Mouse (Mus musculus) cerebral cortex, adult 2 months (tissue): Measurements from ENCODE around the gene Eif3f.

ENCODE experiments used
- WGBS: fragments of 180-500 bp; shearing (Covaris S2); methylation state at CpG from one replicate; pipeline ENCODE4 v1.1.7; 2018; 5-methylcytosine and 5-hydroxymethylcytosine counted together

Eif3f gene

DNA sequence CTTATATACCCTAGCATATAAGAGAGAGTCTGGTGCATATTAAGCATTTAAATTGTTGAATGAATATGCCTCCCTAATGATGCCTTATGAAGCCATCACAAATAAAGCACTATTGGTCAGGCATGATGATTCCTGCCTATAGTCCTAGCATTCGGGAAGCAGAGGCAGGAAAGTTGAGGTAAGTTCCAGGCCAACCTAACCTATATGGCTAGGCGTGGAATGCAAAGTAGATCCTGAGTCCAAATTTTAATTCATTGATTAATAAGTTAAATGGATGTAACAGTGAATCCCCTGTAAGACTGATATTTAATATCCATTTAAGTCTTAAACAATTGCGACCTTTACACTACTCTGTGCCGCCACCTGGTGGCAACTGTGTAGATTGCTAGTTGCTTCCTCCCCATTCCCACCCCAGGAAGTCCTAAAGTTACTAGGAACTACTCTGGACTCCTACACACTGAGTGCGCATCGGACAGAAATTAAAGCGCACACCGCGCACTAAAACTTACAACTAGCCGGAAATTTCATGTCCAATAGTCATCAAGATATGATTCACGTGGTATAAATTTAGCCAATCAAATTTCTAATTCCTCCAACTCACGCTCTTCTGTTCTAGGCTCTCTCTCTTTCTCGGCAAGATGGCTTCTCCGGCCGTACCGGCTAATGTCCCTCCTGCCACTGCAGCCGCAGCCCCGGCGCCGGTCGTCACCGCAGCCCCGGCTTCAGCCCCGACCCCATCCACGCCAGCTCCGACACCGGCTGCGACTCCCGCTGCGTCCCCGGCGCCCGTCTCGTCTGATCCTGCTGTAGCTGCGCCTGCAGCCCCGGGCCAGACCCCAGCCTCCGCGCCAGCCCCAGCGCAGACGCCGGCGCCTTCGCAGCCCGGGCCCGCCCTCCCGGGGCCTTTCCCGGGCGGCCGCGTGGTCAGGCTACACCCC is at the start of gene Eif3f:
Gene Eif3f (plus strand): TSS at position 624 of the 938 bp plus-strand sequence.
- WGBS: 2% methylated on average over 50 of the region's 50 CpGs

DNA sequence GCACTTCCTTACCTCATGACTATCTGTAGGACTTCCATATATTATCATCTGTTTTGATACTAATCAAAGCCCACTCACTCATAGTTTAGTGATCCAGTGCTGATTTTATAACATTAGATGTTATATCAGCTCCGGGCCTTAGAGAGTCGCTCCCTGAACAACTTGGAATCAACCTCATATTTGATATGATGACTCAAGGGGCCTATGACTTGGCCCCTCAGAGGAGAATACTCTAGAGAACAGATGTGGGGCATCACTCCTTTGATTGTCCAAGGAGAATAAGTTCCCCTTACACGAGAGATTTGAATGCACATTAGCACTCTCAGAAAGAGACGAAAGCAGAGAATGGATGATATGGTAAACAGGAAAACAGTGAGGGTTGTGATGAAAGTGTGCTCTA is 49.3 kb upstream of the Eif3f start, which contains the start of gene Olfr518:
Gene Olfr518 (minus strand): TSS at position 101 of the 400 bp plus-strand sequence.
- 76% methylated on average over 4 of the region's 4 CpGs for WGBS

DNA sequence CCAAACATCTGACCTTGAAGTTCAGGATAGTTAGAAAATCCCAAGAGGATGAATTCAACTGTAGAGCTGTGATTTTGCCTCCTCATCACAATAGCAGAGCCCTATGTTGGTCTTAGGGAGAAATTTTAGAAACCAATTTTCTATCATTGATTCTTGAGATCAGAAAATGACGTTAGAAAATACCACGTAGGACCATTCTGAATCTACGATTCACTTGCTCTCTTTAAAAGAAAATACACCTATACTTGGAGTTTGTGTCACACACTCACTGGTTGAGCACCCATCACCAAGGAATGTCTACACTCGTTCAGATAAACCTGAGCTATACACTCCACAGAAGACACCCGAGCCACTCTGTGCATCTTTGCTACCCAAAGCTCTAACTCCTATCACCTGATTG is 39.9 kb upstream of the Eif3f start, which contains the start of gene Olfr519:
Gene Olfr519 (minus strand): TSS at position 101 of the 400 bp plus-strand sequence.
- 89% methylated on average over 5 of the region's 5 CpGs for WGBS

DNA sequence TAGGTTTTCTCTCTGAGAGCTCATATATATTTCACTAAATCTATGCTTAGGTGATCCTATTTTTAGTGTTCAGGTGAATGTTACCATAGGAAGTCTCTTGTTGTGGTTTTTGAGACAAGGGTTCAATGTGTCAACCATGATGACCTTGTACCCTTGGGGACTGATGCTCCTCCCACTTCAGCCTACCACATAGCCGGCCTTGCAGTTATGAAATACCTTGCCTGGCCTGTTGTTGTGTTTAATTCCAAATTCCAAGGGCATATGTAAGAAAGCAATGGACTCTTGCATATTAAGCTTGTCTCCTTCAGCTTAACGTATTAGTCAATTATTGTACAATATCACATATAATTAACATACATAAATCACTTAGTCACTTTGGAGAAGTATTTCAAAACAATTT is 30.2 kb upstream of the Eif3f start:
- whole genome bisulfite sequencing: 73% methylated on average over 2 of the region's 2 CpGs

DNA sequence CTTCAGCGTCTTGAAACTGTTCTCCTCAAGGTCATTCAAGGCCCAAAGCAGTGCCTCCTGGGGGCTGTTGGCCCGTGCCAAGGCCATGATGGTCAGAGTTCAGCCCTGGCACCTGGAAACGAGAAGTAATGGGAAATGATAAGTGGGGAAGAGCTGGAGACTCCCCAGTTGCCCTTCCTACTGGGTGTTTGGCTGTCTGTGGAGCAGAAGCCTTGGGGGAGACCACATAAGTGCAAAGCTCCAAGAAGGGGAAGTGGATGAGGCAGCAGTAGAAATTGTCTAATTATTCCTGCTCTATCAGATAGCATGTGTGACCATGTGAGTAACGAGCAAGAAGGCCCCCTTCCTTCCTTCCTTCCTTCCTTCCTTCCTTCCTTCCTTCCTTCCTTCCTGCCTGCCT is 7.2 kb upstream of the Eif3f start:
- WGBS: 71% methylated on average over 4 of the region's 4 CpGs

DNA sequence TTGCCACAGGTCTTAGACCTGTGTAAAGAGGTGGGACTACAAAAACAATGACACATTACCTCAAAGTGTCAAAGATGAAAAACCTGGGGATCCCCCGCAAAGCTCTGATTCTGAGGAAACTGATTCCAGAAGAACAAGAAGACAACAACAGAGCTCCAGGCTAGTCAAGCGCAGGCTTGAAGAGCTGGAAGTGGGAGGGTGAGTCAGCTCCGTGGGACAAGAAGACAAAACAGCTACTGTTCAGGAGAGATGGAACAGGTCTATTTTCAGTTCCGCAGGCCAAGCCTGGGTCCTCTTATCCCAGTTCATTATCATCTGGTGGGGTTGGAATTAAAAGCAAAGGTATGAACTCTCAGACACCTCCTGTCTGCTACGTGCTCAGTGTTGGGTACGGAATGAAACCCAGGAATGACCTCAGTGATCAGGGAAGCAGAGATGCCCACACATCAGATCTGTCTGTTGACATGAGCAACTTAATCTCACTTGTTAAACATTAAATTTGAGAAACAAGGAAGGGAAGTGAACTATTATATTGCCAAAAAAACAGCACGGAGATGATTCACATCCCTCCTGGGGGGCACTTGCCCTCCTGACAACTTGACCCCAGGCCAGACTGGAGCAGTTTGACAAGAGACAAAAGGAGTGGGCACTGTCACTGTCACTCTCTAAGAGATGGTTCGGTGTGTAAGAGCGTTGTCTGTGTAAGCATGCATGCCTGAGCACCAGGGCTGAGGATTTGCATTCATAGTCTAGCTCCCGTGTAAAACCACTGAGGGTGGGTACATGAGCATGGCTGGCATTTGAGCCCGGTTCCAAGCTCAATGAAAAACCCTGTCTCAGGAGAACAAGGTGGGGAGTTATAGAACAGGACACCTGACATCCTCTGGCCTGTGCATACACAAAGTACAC is 5.7 kb upstream of the Eif3f start:
- WGBS: 63% methylated on average over 11 of the region's 11 CpGs

DNA sequence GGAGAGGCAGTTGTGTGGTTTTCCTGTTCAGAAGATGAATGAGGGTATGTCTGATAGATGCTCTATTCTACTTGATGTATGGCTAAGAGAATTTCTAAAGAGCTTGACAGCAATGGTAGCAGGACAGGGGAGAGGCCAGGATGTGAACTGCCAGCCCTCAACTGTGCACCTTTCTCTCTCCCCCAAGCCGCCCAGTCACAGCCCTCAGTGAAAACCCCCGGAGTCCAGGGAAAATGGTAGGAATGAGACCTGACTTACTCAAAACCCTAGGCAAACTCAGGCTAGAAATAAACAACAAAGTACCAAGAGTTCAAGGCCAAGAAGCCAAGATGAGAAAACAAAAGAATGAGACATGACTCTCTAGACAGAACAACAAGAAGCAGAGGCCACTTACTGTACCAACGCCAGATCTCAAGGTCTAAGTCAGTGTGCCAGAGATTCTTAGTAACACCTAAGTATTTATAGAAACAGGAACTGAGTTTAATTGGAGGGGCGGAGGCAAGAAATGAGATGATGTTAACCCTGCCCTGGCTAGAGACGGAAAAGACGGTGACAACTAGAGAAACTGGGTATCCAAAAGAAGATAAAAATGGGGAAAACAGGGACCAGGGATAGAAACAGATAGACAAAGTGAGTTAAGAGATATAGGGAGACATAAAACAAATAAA is 4.4 kb upstream of the Eif3f start, which contains the start of gene Nlrp10:
Gene Nlrp10 (minus strand): TSS at position 453 of the 668 bp plus-strand sequence.
- WGBS: 75% methylated on average over 6 of the region's 6 CpGs

DNA sequence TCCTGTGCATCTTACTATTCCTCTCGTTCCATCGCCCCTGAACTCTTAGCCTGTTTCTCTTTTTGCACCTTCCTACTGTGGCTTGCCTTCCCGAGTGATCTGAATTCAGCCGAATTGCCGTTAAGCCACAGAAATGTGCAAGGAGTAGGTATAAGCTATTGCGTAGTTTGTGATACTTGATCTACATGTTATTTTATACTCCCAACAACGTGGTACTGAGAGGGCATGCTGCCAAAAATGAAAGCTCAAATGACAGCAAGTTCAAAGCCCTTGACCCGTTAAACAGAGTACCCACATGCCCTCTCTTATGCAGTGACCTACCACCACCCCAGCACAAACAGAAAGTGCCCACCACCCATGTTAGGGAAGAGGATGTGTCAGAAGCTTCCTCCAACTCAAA is 619 bp downstream of the Eif3f start:
- WGBS: 2% methylated on average over 8 of the region's 8 CpGs

DNA sequence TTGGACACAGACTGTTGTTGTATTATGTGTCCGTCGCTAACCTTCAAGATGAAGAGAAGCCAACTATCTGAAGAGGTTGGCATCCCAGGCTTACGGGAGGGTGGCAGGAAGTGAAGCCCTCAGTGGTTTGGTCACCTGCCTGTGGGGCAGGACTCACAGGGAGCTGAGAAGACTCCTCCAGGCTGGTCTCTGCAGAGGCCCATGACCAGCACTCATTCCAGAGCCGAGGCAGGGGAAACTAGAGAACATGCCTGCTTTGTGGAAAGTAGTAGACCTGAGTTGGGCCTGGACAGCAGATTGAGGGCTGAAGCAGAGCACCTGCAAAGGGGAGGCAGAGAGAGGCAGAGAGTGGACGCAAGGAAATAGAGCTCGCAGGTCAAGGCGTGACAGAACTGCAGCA is 1.2 kb downstream of the Eif3f start:
- 70% methylated on average over 7 of the region's 7 CpGs for WGBS

DNA sequence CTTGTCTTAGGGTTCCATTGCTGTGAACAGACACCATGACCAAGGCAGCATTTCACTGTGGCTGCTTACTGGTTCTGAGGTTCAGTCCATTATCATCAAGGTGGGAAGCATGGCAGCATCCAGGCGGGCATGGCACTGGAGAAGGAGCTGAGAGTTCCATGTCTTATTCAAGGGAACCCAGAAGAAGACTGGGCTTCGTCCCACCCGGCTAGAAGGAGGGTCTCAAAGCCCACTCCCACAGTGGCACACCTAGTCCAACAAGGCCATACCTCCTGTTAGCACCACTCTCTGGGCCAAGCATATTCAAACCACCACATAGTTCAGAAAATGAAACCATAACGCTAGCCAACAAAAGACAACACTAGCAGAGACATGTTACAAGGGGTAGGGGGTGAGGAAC is 2.4 kb downstream of the Eif3f start:
- 95% methylated on average over 4 of the region's 4 CpGs for WGBS

DNA sequence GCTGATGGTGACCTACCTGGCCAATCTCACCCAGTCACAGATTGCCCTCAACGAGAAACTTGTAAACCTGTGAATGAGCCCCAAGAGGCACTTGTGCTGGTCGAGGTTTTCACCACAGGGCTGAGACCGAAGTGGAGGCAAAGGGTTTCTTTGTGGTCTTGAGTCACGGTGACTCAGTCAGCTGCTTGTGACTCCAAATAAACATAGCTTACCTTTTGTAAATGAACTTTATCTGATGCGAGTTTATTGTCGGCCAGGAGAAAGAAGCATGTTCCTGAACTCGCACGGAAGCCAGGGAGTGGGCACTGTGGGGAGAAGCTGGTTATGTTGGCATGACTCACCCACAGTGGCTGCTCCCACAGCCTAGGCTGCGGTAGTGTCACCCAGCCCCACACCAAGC is 7.2 kb downstream of the Eif3f start:
- 63% methylated on average over 9 of the region's 9 CpGs for WGBS

DNA sequence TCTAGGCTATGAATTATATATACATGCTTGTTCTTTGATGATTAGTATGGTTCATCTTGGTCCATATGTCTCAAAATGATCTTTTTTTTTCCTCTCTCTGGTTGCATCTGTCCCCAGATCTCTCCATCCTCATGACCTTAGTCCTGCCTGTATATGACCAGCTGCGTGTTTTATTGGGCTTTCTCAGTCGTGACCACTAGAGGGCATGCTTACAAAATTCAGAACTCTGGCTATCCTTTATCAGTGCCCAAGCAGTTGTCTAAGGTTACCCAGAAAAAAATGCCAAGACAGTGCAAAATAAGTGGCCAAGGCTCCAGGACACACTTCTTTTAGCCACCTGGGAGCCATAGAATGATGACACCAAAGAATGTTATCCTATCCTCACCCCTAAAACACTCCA is 9.8 kb downstream of the Eif3f start:
- WGBS: 8% methylated on average over 2 of the region's 2 CpGs

DNA sequence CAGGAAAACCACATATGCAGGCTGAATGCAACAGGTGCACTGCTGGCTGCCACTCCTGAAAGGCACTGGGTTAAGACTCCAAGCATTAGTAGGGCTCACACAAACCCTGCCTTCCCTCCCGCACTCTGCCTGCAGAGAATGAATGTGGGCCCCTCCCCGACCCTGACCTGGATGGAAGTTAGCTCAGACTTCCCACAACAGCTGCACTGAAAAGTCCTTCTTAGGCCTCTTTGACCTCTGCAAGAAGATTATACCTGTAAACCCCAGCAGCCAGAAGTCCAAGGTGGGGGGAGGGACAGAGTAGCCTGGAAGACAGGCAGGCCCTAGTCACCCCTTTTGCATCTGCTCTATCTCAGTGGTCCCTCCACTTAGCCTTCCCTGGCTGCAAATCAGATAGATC is 15.1 kb downstream of the Eif3f start:
- WGBS: 52% methylated on average over 2 of the region's 2 CpGs

DNA sequence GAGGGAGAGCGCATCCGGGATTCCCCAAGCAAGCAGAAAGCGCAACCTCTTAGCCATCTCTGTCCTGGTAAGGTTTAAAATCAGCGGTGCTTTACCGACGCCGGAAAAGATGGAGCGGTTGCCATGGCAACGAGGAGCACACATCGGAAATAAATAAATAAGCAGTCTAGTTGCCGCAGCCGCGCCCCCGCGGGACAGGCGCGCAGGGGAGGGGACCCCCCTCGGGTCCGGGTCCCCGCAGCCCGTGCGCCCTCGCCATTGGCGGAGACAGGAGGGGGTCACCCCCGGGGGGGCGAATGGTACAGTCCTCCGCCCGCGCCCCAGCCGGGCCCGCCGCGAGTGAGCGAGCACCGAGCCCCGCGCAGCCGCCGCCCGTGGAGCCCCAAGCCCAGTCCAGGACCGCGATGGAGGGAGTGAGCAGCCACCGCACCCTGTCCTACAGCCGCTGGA is 16.1 kb downstream of the Eif3f start, which contains the start of gene Tub:
Gene Tub (plus strand): TSS at position 27 of the 450 bp plus-strand sequence.
- WGBS: 1% methylated on average over 44 of the region's 44 CpGs

DNA sequence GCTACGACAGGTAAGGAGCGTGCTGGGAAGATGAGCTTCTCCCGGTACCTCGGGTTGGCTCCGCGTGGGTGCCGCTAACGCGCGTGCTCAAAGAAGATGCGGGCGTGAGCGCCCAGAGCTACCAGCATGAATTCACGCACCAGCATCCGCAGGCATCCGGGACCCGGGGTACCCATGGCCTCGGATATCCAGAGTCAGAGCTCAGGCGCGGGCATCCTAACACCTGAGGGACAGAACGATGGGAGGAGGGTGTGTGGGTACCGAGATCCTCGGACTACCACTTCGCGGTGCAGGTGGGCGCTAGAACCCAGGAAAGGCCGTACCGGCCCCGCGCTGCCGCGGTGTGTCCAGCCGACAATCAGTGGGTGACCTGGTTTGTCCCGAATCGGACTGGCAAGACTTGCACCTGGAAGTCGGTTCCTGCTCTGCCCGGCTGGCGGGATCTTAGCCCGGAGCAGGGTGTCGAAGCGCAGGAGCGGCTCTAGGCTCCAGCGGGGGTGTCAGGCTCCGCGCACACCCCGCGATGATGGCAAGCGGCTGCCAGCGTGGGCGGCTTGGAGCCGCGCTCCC is 16.6 kb downstream of the Eif3f start:
- WGBS: under 1% methylated on average over 52 of the region's 52 CpGs

DNA sequence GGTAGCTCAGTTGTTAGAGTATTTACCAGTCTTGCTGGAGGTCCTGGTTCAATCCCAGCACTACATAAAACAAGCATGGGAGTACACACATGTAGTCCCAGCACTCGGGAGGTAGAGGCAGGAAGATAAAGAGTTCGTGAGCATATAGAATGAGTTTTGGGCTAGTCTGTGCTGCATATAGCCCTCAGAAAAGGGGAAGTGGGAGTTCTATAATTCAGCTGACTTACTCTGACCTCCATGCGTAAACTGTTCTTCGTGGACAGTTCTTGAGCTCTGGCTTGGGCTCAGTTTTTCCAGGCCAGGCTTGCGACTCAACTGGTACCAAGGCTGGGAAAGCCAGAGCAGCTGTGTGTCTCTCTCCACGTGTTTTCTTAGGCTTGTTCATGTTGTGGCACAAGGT is 18.6 kb downstream of the Eif3f start:
- WGBS: 92% methylated on average over 6 of the region's 6 CpGs

DNA sequence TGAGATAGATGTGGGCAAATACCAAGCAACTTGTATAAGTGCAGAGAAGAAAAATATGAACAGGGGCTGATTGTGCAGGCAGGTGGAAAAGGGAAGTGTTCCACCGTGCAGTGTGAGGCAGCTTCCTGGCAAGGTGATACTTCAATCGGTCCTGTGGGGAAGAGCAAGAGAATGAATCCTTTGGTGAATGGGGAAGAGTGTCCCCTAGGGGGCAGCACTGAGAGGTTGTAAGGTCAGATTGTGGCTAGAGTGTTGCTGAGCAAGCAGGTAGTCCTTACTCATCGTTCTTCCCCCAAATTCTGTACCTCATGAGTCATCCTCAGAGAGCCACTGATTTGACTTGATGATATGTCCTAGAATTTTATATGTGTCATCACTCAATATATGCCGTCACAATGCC is 20.0 kb downstream of the Eif3f start:
- WGBS: 48% methylated on average over 4 of the region's 4 CpGs

DNA sequence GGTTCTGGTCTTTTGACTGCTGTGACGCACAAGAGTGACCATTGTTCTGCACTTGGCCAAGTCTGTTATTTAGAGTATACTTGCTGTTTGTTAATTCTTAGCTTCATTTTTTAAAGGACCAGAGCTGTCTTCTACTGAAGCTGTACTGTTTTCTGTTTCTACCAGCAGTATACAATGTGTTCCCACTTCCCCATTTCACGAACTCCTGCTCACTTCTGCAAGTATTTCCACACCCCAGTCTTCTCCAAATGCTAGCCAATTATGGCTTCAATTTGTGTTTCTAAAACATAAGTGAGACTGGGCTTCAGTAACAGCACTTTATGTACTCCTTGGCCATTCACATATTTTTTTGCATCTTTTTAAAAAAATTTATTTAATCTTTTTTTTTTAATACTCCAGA is 23.5 kb downstream of the Eif3f start:
- 54% methylated on average over 2 of the region's 2 CpGs for WGBS

DNA sequence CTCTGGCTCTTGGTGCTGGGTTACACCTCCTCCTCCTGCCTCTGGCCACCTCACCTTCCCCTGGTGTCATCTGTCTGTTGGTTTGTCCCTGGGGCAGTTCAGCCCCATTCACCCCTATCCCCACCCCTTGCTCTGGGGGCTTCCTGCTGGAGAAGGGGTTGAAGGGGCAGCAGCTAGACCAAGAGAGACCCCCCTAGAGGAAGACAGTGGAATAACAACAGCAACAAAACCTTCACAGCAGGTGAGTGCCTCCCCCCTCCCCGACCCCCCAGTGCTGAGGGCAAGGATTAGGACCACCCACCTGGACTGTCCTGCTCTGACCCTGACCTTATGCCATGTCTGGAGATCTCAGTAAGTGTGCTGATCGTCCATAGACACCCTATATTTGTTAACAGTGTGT is 31.8 kb downstream of the Eif3f start:
- WGBS: 39% methylated on average over 2 of the region's 2 CpGs

DNA sequence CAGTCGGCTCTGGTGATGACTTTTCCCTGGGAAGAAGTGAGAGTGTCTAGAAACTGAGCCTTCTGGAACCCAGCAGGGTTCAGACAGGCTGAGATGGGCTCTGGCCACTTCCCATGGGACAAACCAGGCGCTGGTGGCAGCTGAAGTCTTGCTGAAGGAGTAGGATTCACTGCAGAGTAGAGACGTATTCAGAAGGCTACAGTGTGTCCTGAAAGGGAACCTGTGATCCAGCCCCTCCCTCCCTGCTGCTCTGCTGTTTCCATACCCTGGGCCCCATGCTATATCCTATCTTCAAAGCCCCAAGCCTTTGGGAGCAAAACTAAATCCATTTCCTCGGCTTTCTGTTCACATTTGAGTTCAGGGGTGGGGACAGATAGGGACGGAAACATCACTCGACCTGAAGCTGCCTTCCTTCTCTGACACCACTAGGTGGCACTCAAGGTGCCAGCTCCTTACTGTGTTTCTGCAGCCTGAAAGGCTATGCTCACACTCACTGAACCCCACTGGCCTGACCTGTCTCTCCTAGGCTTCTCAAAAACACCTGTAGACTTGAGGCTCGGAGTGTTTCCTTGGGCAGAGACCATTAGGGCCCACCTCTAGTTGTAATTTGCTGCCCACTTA is 32.6 kb downstream of the Eif3f start:
- 19% methylated on average over 7 of the region's 7 CpGs for WGBS

DNA sequence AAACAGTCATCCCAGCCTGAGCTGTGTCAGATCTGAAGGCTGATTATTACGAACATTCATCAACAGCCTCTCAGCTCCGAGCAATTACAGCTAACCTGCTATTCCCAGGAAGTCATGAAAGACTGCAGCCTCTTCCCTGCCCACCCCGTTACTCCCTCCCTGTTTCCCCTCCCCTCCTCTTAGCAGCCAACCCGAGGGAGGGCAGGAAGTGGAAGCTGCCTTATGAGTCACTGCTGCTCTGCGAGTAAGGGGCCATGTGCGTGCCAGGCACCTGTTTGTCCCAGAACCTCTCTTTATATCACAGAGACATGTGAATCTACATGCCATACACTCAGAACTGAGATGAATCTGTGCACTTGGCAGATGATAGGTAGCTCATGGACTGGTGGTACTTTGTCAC is 34.0 kb downstream of the Eif3f start:
- 38% methylated on average over 6 of the region's 6 CpGs for WGBS
